Mouse (Mus musculus) MEL (cell line): ENCODE results near the gene Rhot1. TPM values are rescaled to one million over a fixed set of nuclear protein-coding genes. Genes with fewer than 3 reads are reported as not detected.

Source experiments
- DNase-seq: peaks from one replicate; pipeline ENCODE4 v3.0.0; 2011; ENCODE audit warnings: low read depth, low spot score
- H3K27ac ChIP-seq: 2 replicates; pipeline ENCODE4 v1.5.1; 2012; ENCODE audit warnings: low read depth, mild to moderate bottlenecking, control low read depth, low read length, moderate library complexity; ENCODE audit not compliant: control insufficient read depth
- H3K27me3 ChIP-seq, 2 experiments: fragments of 150-350 bp in 1 of 2; sonication (generic) in 1 of 2; 2 replicates each; pipeline ENCODE4 v1.6.1; 2012; ENCODE audit warnings: low read length in 2 of 2, mild to moderate bottlenecking in 2 of 2, improper control_type of control experiment in 1 of 2, moderate library complexity in 1 of 2; ENCODE audit not compliant: insufficient read depth in 2 of 2, control insufficient read depth in 1 of 2
- H3K36me3 ChIP-seq, 2 experiments: 2 replicates each; pipeline ENCODE4 v1.6.1; 2012 to 2014; ENCODE audit warnings: low read length in 2 of 2, improper control_type of control experiment in 1 of 2, inconsistent platforms in 1 of 2, mild to moderate bottlenecking in 1 of 2; ENCODE audit not compliant: insufficient read depth in 2 of 2, control insufficient read depth in 1 of 2
- H3K4me1 ChIP-seq, 2 experiments: fragments of 150-350 bp in 1 of 2; sonication (generic) in 1 of 2; 2 replicates each; pipeline ENCODE4 v1.6.1; 2012; ENCODE audit warnings: low read length in 2 of 2, improper control_type of control experiment in 1 of 2, mild to moderate bottlenecking in 1 of 2; ENCODE audit not compliant: insufficient read depth in 2 of 2, control insufficient read depth in 1 of 2
- H3K4me3 ChIP-seq, 2 experiments: fragments of 150-350 bp in 1 of 2; sonication (generic) in 1 of 2; 2 replicates each; pipeline ENCODE4 v1.5.1; 2012; ENCODE audit warnings: low read depth in 2 of 2, low read length in 2 of 2, mild to moderate bottlenecking in 2 of 2, moderate library complexity in 2 of 2, control low read depth in 1 of 2, improper control_type of control experiment in 1 of 2; ENCODE audit not compliant: control insufficient read depth in 1 of 2, insufficient read depth in 1 of 2
- H3K79me2 ChIP-seq: 2 replicates; pipeline ENCODE4 v1.6.1; 2012; ENCODE audit warnings: mild to moderate bottlenecking, low read length, moderate library complexity; ENCODE audit not compliant: control insufficient read depth, poor library complexity, insufficient read depth
- H3K9ac ChIP-seq: 2 replicates; pipeline ENCODE4 v1.6.1; 2012; ENCODE audit warnings: low read depth, mild to moderate bottlenecking, control low read depth, low read length, moderate library complexity; ENCODE audit not compliant: control insufficient read depth, poor library complexity, severe bottlenecking
- H3K9me3 ChIP-seq: fragments of 150-350 bp; sonication (generic); replicated peaks from 2 replicates; pipeline ENCODE4 v1.6.1; 2012; ENCODE audit warnings: mild to moderate bottlenecking, low read length, improper control_type of control experiment, moderate library complexity; ENCODE audit not compliant: insufficient read depth
- CHD1 ChIP-seq: IDR thresholded peaks from 2 replicates; pipeline ENCODE4 v1.6.1; 2012; ENCODE audit warnings: low read depth, mild to moderate bottlenecking, inconsistent platforms, low read length, improper control_type of control experiment
- E2F4 ChIP-seq: IDR thresholded peaks from 2 replicates; pipeline ENCODE4 v1.6.1; 2011; ENCODE audit warnings: low read depth, low read length, improper control_type of control experiment, borderline replicate concordance
- ELF1 ChIP-seq: IDR thresholded peaks from 2 replicates; pipeline ENCODE4 v1.6.1; 2014; ENCODE audit warnings: low read depth, mild to moderate bottlenecking, inconsistent platforms, low read length, improper control_type of control experiment, moderate library complexity
- ETS1 ChIP-seq: IDR thresholded peaks from 2 replicates; pipeline ENCODE4 v1.6.1; 2012; ENCODE audit warnings: low read depth, mild to moderate bottlenecking, inconsistent platforms, low read length, improper control_type of control experiment, moderate library complexity
- GABPA ChIP-seq: IDR thresholded peaks from 2 replicates; pipeline ENCODE4 v1.6.1; 2012; ENCODE audit warnings: low read depth, mild to moderate bottlenecking, inconsistent platforms, low read length, improper control_type of control experiment, moderate library complexity
- HCFC1 ChIP-seq: IDR thresholded peaks from 2 replicates; pipeline ENCODE4 v1.6.1; 2012; ENCODE audit warnings: low read depth, mild to moderate bottlenecking, inconsistent platforms, low read length, improper control_type of control experiment, moderate library complexity
- JUND ChIP-seq: IDR thresholded peaks from 2 replicates; pipeline ENCODE4 v1.6.1; 2011; ENCODE audit warnings: low read depth, mild to moderate bottlenecking, improper control_type of control experiment, low read length
- KAT2A ChIP-seq: conservative IDR thresholded peaks from 2 replicates; pipeline ENCODE4 v1.6.1; 2012; ENCODE audit warnings: low read depth, low read length, improper control_type of control experiment, inconsistent platforms
- MAX ChIP-seq: IDR thresholded peaks from 2 replicates; pipeline ENCODE4 v1.6.1; 2011; ENCODE audit warnings: low read length, improper control_type of control experiment
- MEF2A ChIP-seq: IDR thresholded peaks from 2 replicates; pipeline ENCODE4 v1.6.1; 2014; ENCODE audit warnings: low read depth, mild to moderate bottlenecking, inconsistent platforms, low read length, improper control_type of control experiment; ENCODE audit not compliant: poor library complexity, insufficient replicate concordance, severe bottlenecking; ENCODE audit errors: extremely low read depth
- MXI1 ChIP-seq: IDR thresholded peaks from 2 replicates; pipeline ENCODE4 v1.6.1; 2011; ENCODE audit warnings: mild to moderate bottlenecking, low read depth, low read length, improper control_type of control experiment
- NELFE ChIP-seq: IDR thresholded peaks from 2 replicates; pipeline ENCODE4 v1.6.1; 2011; ENCODE audit warnings: low read depth, low read length, improper control_type of control experiment
- NRF1 ChIP-seq: IDR thresholded peaks from 2 replicates; pipeline ENCODE4 v1.6.1; 2014; ENCODE audit warnings: low read depth, mild to moderate bottlenecking, inconsistent platforms, low read length, improper control_type of control experiment, moderate library complexity; ENCODE audit not compliant: poor library complexity, insufficient read depth, severe bottlenecking
- POLR2A ChIP-seq, 2 experiments: IDR thresholded peaks; 2 replicates each; pipeline ENCODE4 v1.6.1; 2011 to 2012; ENCODE audit warnings: low read length in 2 of 2, mild to moderate bottlenecking in 2 of 2, control low read depth in 1 of 2, improper control_type of control experiment in 1 of 2, low read depth in 1 of 2, moderate library complexity in 1 of 2; ENCODE audit not compliant: control insufficient read depth in 1 of 2, insufficient read depth in 1 of 2, poor library complexity in 1 of 2
- POLR2AphosphoS5 ChIP-seq: IDR thresholded peaks from 2 replicates; pipeline ENCODE4 v1.6.1; 2012; ENCODE audit warnings: low read depth, borderline replicate concordance, mild to moderate bottlenecking, inconsistent platforms, low read length, moderate library complexity, mixed read lengths
- RCOR1 ChIP-seq: IDR thresholded peaks from 2 replicates; pipeline ENCODE4 v1.6.1; 2012; ENCODE audit warnings: low read depth, mild to moderate bottlenecking, inconsistent platforms, low read length, improper control_type of control experiment
- SIN3A ChIP-seq: IDR thresholded peaks from 2 replicates; pipeline ENCODE4 v1.6.1; 2012; ENCODE audit warnings: low read length, improper control_type of control experiment, inconsistent platforms
- SMC3 ChIP-seq: IDR thresholded peaks from 2 replicates; pipeline ENCODE4 v1.6.1; 2011; ENCODE audit warnings: low read depth, low read length, improper control_type of control experiment
- TAL1 ChIP-seq: IDR thresholded peaks from 2 replicates; pipeline ENCODE4 v1.6.1; 2012; ENCODE audit warnings: mild to moderate bottlenecking, inconsistent platforms, low read length, moderate library complexity, mixed read lengths
- TBP ChIP-seq: IDR thresholded peaks from 2 replicates; pipeline ENCODE4 v1.8.0; 2011; ENCODE audit warnings: low read depth, low read length, improper control_type of control experiment
- UBTF ChIP-seq: IDR thresholded peaks from 2 replicates; pipeline ENCODE4 v1.6.1; 2012; ENCODE audit warnings: low read depth, mild to moderate bottlenecking, inconsistent platforms, low read length, improper control_type of control experiment, moderate library complexity, borderline replicate concordance; ENCODE audit not compliant: insufficient read depth
- USF1 ChIP-seq: IDR thresholded peaks from 2 replicates; pipeline ENCODE4 v1.6.1; 2014; ENCODE audit warnings: low read depth, mild to moderate bottlenecking, inconsistent platforms, low read length, improper control_type of control experiment, moderate library complexity
- USF2 ChIP-seq, 2 experiments: IDR thresholded peaks; 2 replicates each; pipeline ENCODE4 v1.6.1; 2011 to 2012; ENCODE audit warnings: improper control_type of control experiment in 2 of 2, low read length in 2 of 2, borderline replicate concordance in 1 of 2, inconsistent platforms in 1 of 2, low read depth in 1 of 2, mild to moderate bottlenecking in 1 of 2; ENCODE audit not compliant: insufficient read depth in 1 of 2
- ZMIZ1 ChIP-seq: IDR thresholded peaks from 2 replicates; pipeline ENCODE4 v1.6.1; 2012; ENCODE audit warnings: low read depth, mild to moderate bottlenecking, inconsistent platforms, low read length, improper control_type of control experiment, moderate library complexity
- polyA plus RNA-seq, 2 experiments: library from polyadenylated mRNA; stranded (reverse) in 1 of 2; unstranded in 1 of 2; fragments of >175 nt in 1 of 2; fragments of >200 nt in 1 of 2; gene quantifications; 2 replicates each; pipeline versions ENCODE4 v1.2.1 to v1.2.4; 2012; ENCODE audit warnings: low replicate concordance in 2 of 2, low read depth in 1 of 2; ENCODE audit not compliant: insufficient read length in 2 of 2, insufficient read depth in 1 of 2, missing spikeins in 1 of 2
- total RNA-seq: library from RNA; depleted of rRNA; stranded (reverse); fragments of 300-350 nt; gene quantifications from 2 replicates; pipeline ENCODE4 v1.2.3, GENCODE M21; 2012

Rhot1 gene
- total and polyA plus RNA-seq, 3 experiments, result 43.7 to 919 (median 44.3) TPM

- TF ChIP-seq USF1, result peak; percentile 69
- no peak for TF ChIP-seq ZMIZ1
- TF ChIP-seq ELF1, result no peak
- TF ChIP-seq ETS1, result no peak
- no peak for TF ChIP-seq GABPA
- TF ChIP-seq MEF2A, result no peak
- TF ChIP-seq RCOR1, result no peak
- TF ChIP-seq CHD1, result no peak
- TF ChIP-seq E2F4, result no peak
- TF ChIP-seq HCFC1, result no peak
- no peak for TF ChIP-seq POLR2AphosphoS5
Measured at GRCm38 (mm10) chr11:80287150-80287549, 78.3 kb downstream of the Rhot1 start (continued).

- DNase-seq, result no peak
- TF ChIP-seq NELFE, result no peak
- TF ChIP-seq KAT2A, result no peak
- no peak for TF ChIP-seq TAL1
- no peak for TF ChIP-seq TBP
- TF ChIP-seq NRF1, result no peak
- TF ChIP-seq RCOR1, result no peak
- no peak for TF ChIP-seq GABPA
- TF ChIP-seq MAX, result no peak
- TF ChIP-seq POLR2AphosphoS5, result no peak
- no peak for TF ChIP-seq ELF1
- TF ChIP-seq UBTF, result no peak
- no peak for TF ChIP-seq SIN3A
- no peak for TF ChIP-seq JUND
- TF ChIP-seq POLR2A (IDR thresholded peaks at IDR 0.05; ENCODE audit: control insufficient read depth in 1 of 2, insufficient read depth in 1 of 2, low read depth in 1 of 2, low read length in 2 of 2, poor library complexity in 1 of 2), result no peak
- no peak for TF ChIP-seq SMC3
- TF ChIP-seq USF2 (IDR thresholded peaks at IDR 0.05; ENCODE audit: borderline replicate concordance in 1 of 2, insufficient read depth in 1 of 2, low read depth in 1 of 2, low read length in 2 of 2), result no peak
- TF ChIP-seq MXI1, result no peak
- TF ChIP-seq, all 39 proteins: peak for 0
- Histone ChIP-seq H3K4me1 (no peaks in the 10 kb centered on the region), H3K4me3 (no peak overlapping the region), H3K36me3 (no peaks in the 10 kb centered on the region), H3K79me2 (no peaks in the 10 kb centered on the region), H3K9me3 (no peaks in the 10 kb centered on the region), H3K9ac (no peak overlapping the region), H3K27ac (no peak overlapping the region), H3K27me3 (no peaks in the 10 kb centered on the region; a peak in 2 of 4 replicates)
Measured at GRCm38 (mm10) chr11:80289701-80290445, 81.1 kb downstream of the Rhot1 start.
